Mouse (Mus musculus): ENCODE measurements around the gene Rsad2. TPM values are rescaled to one million over a fixed set of nuclear protein-coding genes. Genes with fewer than 3 reads are reported as not detected.
A peak's percentile ranks its signal among the peaks of the same experiment; 100 is the strongest.
"Not testable (repeated sequence)": the region's sequence is repeated elsewhere in the genome, so short reads cannot be mapped to it uniquely, and the experiment has no call there.

The Rsad2 gene
- polyA plus RNA-seq, 1 experiment from 2014 or later, result 0.51 TPM

GRCm38 (mm10) chr12:26439366-26439765 is 16.9 kb downstream of the Rsad2 start:
- Histone ChIP-seq H3K27ac (replicated peaks) (no peak overlapping the region), H3K9ac (no peak overlapping the region), H3K4me3 (no peak overlapping the region), H3K4me1 (replicated peaks) (no peaks in the 10 kb centered on the region), H3K4me2 (no peak overlapping the region), H3K27me3 (no peaks in the 10 kb centered on the region), H3K9me3 (no peaks in the 10 kb centered on the region), H3K36me3 (no peaks in the 10 kb centered on the region)
- ATAC-seq (ENCODE audit: low FRiP score, low read depth), result no peak
- 80% methylated on average over 3 of the region's 3 CpGs for WGBS

GRCm38 (mm10) chr12:26437950-26438349 is 18.3 kb downstream of the Rsad2 start:
- no peaks in the 10 kb centered on the region for H3K36me3 ChIP-seq
- no peaks in the 10 kb centered on the region for H3K4me1 ChIP-seq (replicated peaks)
- H3K9ac ChIP-seq, result no peak overlapping the region
- 70% methylated on average over 3 of the region's 3 CpGs for WGBS
- H3K27ac ChIP-seq (replicated peaks), result no peak overlapping the region
- H3K9me3 ChIP-seq, result no peaks in the 10 kb centered on the region
- no peak overlapping the region for H3K4me3 ChIP-seq
- H3K27me3 ChIP-seq, result no peaks in the 10 kb centered on the region
- no peak overlapping the region for H3K4me2 ChIP-seq
- ATAC-seq (ENCODE audit: low FRiP score, low read depth), result no peak

DNA sequence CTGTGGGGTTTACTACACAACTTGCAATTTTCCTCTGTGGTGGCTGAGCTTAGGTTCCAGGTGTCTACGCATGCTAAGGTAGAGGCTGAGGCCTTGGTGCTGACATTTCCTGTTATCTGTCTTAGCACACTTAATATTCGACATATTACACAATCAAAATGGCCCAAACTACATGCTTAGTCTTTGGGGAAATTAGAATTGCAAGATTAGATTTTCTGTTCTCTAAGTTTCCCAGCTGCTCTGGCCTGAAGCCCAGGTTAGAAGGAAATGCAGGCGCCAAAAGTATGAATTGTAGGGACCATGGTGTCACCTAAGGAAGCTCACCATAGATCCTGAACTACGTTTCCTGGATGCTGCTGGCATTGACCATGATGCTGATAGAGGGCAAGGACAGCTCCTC is 19.9 kb downstream of the Rsad2 start:
- Histone ChIP-seq H3K36me3 (no peaks in the 10 kb centered on the region), H3K27ac (replicated peaks) (no peak overlapping the region), H3K9ac (no peak overlapping the region), H3K4me3 (no peak overlapping the region), H3K27me3 (no peaks in the 10 kb centered on the region), H3K4me1 (replicated peaks) (no peaks in the 10 kb centered on the region), H3K4me2 (no peak overlapping the region), H3K9me3 (no peaks in the 10 kb centered on the region)
- no peak for ATAC-seq (ENCODE audit: low FRiP score, low read depth)
- WGBS, result 85% methylated on average over 4 of the region's 4 CpGs

DNA sequence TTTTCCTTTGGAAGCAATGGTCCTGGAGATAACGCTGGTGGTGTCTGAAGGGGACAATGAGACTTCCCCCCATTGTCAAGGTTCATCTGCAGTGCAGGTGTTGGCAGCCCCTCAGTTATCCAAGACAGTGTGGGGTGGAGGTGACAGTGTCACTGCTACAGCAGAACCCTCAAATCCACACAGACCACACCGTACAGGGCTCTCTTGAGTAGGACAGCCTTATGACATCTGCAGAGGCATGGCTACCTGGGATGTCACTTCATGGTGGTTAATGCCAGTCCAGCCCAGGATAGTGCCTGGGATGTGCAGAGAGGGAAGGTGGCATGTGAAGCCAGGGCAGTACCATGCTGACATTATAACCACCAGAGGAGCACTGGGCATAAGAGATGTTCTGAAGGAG is 27.5 kb downstream of the Rsad2 start:
- not testable (repeated sequence) for H3K9ac ChIP-seq; ATAC-seq (ENCODE audit: low FRiP score, low read depth)
- WGBS, result 89% methylated on average over 2 of the region's 2 CpGs

GRCm38 (mm10) chr12:26424841-26425240 is 31.4 kb downstream of the Rsad2 start:
- H3K27me3 ChIP-seq, result no peaks in the 10 kb centered on the region
- no peak overlapping the region for H3K27ac ChIP-seq (replicated peaks)
- H3K9ac ChIP-seq, result no peak overlapping the region
- no peaks in the 10 kb centered on the region for H3K9me3 ChIP-seq
- no peak overlapping the region for H3K4me3 ChIP-seq
- H3K4me1 ChIP-seq (replicated peaks), result no peaks in the 10 kb centered on the region
- 97% methylated on average over 2 of the region's 2 CpGs for WGBS
- no peak for ATAC-seq (ENCODE audit: low FRiP score, low read depth)
- no peaks in the 10 kb centered on the region for H3K36me3 ChIP-seq
- H3K4me2 ChIP-seq, result no peak overlapping the region

More for the DNA sequence above, 27.5 kb downstream of the Rsad2 start:
- not testable (repeated sequence) for H3K4me1 ChIP-seq (replicated peaks); H3K27ac ChIP-seq (replicated peaks); H3K36me3 ChIP-seq; H3K4me2 ChIP-seq; H3K4me3 ChIP-seq; H3K27me3 ChIP-seq; H3K9me3 ChIP-seq

- Histone ChIP-seq H3K27ac (replicated peaks) (no peak overlapping the region), H3K4me1 (replicated peaks) (peaks cover 14% of the 10 kb centered on the region), H3K27me3 (no peaks in the 10 kb centered on the region), H3K4me2 (no peak overlapping the region), H3K36me3 (no peaks in the 10 kb centered on the region), H3K4me3 (no peak overlapping the region), H3K9ac (no peak overlapping the region), H3K9me3 (no peaks in the 10 kb centered on the region)
- WGBS, result 92% methylated on average over 4 of the region's 4 CpGs
- no peak for ATAC-seq (ENCODE audit: low FRiP score, low read depth)
Observed at GRCm38 (mm10) chr12:26418322-26418721, 37.9 kb downstream of the Rsad2 start.

- Histone ChIP-seq H3K36me3 (no peaks in the 10 kb centered on the region), H3K9me3 (no peaks in the 10 kb centered on the region), H3K9ac (no peak overlapping the region), H3K4me1 (replicated peaks) (peaks cover 30% of the 10 kb centered on the region), H3K27ac (replicated peaks) (no peak overlapping the region), H3K27me3 (no peaks in the 10 kb centered on the region), H3K4me2 (no peak overlapping the region), H3K4me3 (no peak overlapping the region)
- 72% methylated on average over 7 of the region's 7 CpGs for WGBS
- ATAC-seq (ENCODE audit: low FRiP score, low read depth), result no peak
Observed at GRCm38 (mm10) chr12:26416636-26417295, 39.5 kb downstream of the Rsad2 start.

GRCm38 (mm10) chr12:26415104-26415771 is 41.0 kb downstream of the Rsad2 start, which contains the start of gene Rnf144a:
Rnf144a (minus strand) TSS chr12:26415254.
- peak within 1 kb of the TSS; percentile 78 for H3K4me2 ChIP-seq
- peak; percentile 90 for ATAC-seq (ENCODE audit: low FRiP score, low read depth)

DNA sequence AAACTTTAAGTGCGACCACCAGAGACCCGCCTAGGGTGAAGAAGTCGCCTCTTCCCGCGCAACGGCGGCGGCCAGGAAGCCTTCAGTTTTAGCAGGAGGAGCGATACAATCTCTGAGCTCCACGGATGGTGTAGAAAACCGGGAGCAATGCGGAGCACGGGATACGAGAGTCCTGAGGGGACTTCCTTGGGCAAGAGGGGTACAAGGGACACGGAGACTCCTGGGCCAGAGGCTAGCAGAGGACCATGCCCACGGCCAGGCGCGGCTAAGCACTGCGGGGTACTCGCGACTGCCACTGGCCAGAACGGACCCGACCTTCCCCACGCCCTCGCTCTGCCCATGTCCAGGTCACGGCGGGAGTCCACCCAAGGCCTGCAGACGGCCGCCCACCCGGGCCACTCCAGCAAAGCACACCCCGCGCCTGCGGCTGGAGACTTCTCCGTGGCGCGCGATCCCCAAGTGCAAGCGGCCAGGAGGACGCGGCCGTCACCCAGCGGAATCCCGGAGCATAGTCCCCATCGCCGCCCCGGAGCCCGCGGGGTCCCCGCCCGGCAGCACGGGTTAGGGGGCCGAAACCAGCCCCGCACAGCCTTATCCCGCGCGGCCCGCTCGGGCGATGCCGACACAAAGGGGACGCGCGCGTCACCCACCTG is 41.7 kb downstream of the Rsad2 start:
- Histone ChIP-seq H3K4me2 (peak overlapping the region; percentile 78), H3K4me1 (replicated peaks) (peaks cover 42% of the 10 kb centered on the region), H3K9ac (peak overlapping the region; percentile 69), H3K27ac (replicated peaks) (peak overlapping the region; percentile 72), H3K4me3 (peak overlapping the region; percentile 73), H3K9me3 (no peaks in the 10 kb centered on the region), H3K27me3 (no peaks in the 10 kb centered on the region), H3K36me3 (no peaks in the 10 kb centered on the region)
- peak; percentile 75 for ATAC-seq (ENCODE audit: low FRiP score, low read depth)
- under 1% methylated on average over 50 of the region's 64 CpGs for WGBS

More at GRCm38 (mm10) chr12:26415104-26415771, 41.0 kb downstream of the Rsad2 start, which contains the start of gene Rnf144a:
- H3K27me3 ChIP-seq, result no peaks in the 10 kb centered on the region
- no peaks in the 10 kb centered on the region for H3K9me3 ChIP-seq
- WGBS, result under 1% methylated on average over 45 of the region's 45 CpGs
- peaks cover 40% of the 10 kb centered on the region for H3K4me1 ChIP-seq (replicated peaks)
- peak within 1 kb of the TSS; percentile 72 for H3K27ac ChIP-seq (replicated peaks)
- H3K36me3 ChIP-seq, result no peaks in the 10 kb centered on the region
- H3K9ac ChIP-seq, result peak within 1 kb of the TSS; percentile 69
- peak within 1 kb of the TSS; percentile 73 for H3K4me3 ChIP-seq

GRCm38 (mm10) chr12:26413961-26414411 is 42.3 kb downstream of the Rsad2 start:
- Histone ChIP-seq H3K36me3 (no peaks in the 10 kb centered on the region), H3K27ac (replicated peaks) (no peak overlapping the region), H3K27me3 (no peaks in the 10 kb centered on the region)

DNA sequence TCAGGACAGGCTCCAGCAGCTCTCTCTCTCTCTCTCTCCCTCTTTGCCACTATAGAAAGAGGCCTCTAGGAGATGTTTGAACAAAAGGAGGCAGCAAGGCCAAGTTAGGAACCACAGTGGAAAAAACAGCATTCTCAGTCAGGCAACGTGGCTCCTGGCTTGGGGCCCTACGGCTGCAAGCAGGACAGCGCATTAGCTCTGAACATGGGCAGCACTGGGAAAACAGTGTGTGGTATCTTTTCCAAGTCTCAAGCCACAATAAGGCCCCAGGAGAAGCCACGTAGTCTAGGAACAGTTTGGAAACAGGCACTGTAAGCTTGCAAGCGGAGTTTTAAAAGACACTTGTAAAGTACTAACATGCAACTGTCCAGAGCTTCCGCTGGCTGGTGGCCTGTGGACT is 43.5 kb downstream of the Rsad2 start:
- peaks cover 50% of the 10 kb centered on the region for H3K4me1 ChIP-seq (replicated peaks)
- no peaks in the 10 kb centered on the region for H3K27me3 ChIP-seq
- no peak for ATAC-seq (ENCODE audit: low FRiP score, low read depth)
- no peak overlapping the region for H3K9ac ChIP-seq
- peak overlapping the region; percentile 78 for H3K4me2 ChIP-seq
- no peaks in the 10 kb centered on the region for H3K36me3 ChIP-seq
- H3K27ac ChIP-seq (replicated peaks), result no peak overlapping the region; the same call in 1 of the 2 replicates
- H3K9me3 ChIP-seq, result no peaks in the 10 kb centered on the region
- WGBS, result 57% methylated on average over 6 of the region's 6 CpGs
- peak overlapping the region; percentile 73 for H3K4me3 ChIP-seq

More at GRCm38 (mm10) chr12:26413961-26414411, 42.3 kb downstream of the Rsad2 start:
- 7% methylated on average over 8 of the region's 8 CpGs for WGBS
- peak overlapping the region; percentile 78 for H3K4me2 ChIP-seq
- H3K4me1 ChIP-seq (replicated peaks), result peaks cover 47% of the 10 kb centered on the region
- peak overlapping the region; percentile 69 for H3K9ac ChIP-seq
- no peaks in the 10 kb centered on the region for H3K9me3 ChIP-seq
- H3K4me3 ChIP-seq, result peak overlapping the region; percentile 73
- no peak for ATAC-seq (ENCODE audit: low FRiP score, low read depth)

- Histone ChIP-seq H3K9ac (no peak overlapping the region), H3K27me3 (no peaks in the 10 kb centered on the region), H3K4me3 (no peak overlapping the region), H3K4me2 (peak overlapping the region; percentile 78), H3K27ac (replicated peaks) (no peak overlapping the region), H3K9me3 (no peaks in the 10 kb centered on the region), H3K36me3 (no peaks in the 10 kb centered on the region), H3K4me1 (replicated peaks) (peaks cover 50% of the 10 kb centered on the region)
- no peak for ATAC-seq (ENCODE audit: low FRiP score, low read depth)
- WGBS, result 55% methylated on average over 10 of the region's 10 CpGs
Observed at GRCm38 (mm10) chr12:26411841-26412450, 44.3 kb downstream of the Rsad2 start.

All from hindbrain, embryonic 15.5 days (tissue).